Mouse (Mus musculus): ENCODE measurements around the gene Cmip.

Cmip gene

DNA sequence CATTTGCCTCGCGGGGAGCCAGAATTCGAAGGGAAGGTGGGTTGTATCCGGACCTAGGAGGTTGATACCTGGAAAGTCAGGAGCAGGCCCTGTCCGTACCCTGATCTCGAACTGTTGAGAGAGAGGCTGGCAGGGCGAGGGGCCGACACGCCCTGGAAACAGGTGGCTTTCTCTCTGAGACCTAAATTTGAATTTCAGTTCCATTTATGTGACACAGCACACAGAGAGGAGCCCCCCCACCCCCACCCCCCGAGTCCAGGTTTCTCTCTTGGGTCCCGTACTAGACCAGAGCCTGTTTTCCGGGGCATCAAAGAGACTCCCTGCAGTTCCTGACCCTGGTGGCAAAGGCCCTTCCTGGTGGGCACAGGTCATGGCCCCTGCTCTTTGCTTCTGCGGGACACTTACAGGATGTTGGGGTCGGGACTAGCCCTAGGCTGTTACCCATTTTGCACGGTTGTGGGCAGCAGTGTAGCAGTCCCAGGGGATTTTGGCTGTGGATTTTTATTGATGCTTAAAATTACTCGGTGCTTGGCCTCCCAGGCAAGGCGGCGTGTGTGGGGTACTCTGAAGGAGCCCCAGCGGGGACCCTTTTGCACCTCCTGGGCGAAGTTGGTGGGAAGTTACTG lies 242.2 kb downstream of the Cmip start:
- DNase-seq (ENCODE audit: low read depth, low spot score): no peak

DNA sequence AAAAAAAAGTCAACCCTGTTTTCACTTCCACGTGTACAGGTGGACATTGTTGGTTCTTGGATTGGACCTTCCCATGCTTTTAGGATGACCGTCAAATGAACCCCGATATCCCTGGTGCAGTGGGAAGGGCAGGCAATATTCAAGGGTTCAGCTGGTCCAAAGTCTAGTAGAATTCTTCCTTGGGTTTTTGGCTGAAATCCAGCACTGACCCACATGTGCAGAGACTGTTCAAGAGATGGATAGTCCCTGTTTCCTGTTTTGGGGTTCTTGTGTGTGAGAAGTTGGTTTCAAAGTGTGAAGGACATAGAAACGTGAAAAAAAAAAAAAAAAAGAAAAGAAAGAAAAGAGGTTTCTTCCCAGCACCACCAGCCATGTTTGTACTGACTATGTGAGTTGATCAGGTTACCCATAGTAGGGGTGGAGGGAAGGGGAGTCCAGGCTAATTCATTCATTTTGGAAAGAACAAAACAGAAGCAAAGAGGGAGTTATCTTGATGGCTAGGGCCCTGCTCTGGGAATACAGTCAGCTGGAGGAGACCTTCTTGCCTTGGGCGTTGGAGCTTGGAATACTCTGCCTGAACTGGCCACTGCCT lies 243.5 kb downstream of the Cmip start:
- DNase-seq (ENCODE audit: low read depth, low spot score): no peak

DNA sequence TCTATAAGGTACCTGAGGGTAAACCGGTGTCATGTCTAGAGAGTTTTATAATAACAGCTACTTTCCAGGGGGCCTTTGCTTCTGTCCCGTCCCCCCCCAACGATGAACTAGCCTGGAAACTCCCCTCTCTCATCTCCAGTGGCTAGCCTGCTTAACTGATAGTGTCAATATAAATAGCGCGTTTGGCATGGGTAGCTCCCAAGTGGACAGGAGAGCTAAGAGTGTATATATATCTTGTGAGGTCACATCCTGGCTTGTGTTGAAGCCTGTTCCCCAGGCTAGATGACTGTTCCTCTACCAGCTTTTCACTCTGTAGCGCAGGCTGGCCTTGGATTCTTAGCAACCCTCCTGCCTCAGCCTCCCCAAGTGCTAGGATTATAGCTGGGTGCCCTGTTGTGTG lies 244.5 kb downstream of the Cmip start:
- DNase-seq (ENCODE audit: low read depth, low spot score): no peak

DNA sequence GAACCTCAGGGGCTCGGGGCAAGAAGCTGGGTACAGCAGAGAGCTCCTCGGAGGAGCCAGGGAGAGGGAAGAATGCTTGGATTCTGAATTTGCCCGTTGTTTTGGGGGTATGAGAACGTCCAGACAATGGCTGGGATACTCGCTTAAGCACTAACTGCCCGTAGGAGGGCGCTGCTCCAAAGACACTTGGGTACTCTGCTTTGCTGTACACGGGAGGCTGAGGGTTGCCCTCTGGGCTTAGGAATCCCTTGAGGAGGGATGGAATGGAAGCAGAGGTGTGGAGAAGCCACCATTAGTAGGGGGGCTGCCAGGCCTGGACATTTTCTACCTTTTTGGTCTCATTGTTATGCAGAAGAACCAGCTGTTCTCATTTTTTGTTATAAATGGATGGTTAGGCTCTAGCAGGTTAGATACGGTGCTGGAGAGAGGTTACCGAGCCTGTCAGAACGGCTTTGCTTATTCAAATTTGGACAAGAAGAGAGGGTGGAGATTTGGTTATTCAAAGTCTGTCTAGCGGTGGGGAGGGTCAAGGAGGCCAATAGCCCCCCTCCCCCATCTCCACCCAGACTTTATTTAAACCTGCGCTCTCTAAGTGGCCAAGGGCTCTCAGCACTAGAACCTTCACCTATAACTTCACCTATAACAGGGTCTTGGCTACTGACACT lies 246.7 kb downstream of the Cmip start:
- no peak for DNase-seq (ENCODE audit: low read depth, low spot score)

DNA sequence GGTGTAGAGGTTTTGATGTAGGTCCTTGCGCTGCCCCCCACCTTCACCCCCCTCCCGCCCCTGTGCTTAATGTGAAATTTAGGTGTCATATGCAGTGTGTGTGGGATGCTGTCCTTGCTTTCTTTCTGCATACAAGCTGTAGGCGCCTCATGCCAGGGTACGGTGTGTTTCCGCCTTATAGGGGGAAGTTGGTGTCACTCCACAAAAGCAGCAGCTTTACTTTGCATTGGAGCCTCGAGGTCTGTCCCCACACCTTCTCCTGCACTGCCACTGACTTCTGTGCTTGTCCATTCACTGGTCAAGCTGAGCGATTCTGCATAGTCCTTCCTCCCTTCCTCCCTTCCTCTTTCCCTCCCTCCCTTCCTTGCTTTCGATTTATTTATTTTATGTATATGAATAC lies 250.8 kb downstream of the Cmip start:
- DNase-seq (ENCODE audit: low read depth, low spot score): no peak
